Mouse (Mus musculus): Measurements from ENCODE around the gene Atg101.

DNA sequence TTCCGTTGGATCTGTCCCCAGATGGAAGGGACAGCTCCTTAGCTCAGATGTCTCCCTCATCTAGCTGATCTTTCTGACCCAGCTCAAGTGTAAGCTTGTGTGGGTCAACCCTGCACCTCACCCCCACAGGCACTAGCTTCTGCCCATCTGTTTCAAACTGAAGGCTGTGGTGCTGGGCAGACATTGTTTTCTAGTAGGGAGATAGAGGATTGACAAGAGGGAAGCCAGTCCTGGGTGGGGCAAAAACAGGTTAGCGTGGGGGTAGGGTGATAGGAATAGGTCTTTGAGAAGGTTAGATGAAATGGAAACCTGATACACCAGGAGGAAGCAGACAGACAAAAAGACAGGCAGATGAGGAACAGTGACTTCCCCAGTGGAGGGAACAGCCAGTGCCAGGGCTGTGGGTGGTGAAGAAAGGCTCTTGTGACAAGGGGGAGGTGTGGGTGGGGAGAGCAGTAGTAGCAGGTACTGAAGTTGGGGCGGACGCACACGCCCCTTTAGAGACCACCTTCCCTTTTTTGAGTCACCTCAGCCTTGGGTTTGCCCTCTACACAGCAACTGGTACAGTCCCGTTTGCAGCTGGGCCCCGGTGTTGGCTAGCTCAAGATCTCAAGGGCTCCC, 28.1 kb upstream of the Atg101 start:
- TF ChIP-seq TAL1 (IDR thresholded peaks at IDR 0.05; ENCODE audit: low read length): no peak
- TF ChIP-seq GATA1 (IDR thresholded peaks at IDR 0.05; ENCODE audit: low read length): no peak
